Mouse (Mus musculus) lung, embryonic 16.5 days (tissue): ENCODE data around the gene Fkrp. TPM values are rescaled to one million over a fixed set of nuclear protein-coding genes. Genes with fewer than 3 reads are reported as not detected.
A peak's percentile ranks its signal among the peaks of the same experiment; 100 is the strongest.

ENCODE experiments used
- ATAC-seq: fragments of 200-750 bp; cut with Nextera tagmentation; 2 replicates; pipeline ENCODE4 v1.8.0; 2017; ENCODE audit warnings: low read depth, mild to moderate bottlenecking, moderate library complexity
- H3K27ac ChIP-seq: fragments of 300-500 bp; sonication (generic); 2 replicates; pipeline ENCODE4 v1.5.1; 2014; ENCODE audit warnings: mild to moderate bottlenecking, control low read depth, low read length
- H3K27me3 ChIP-seq: fragments of 300-500 bp; sonication (generic); 2 replicates; pipeline ENCODE4 v1.6.1; 2014; ENCODE audit warnings: low read depth, low read length, mixed read lengths; ENCODE audit not compliant: control insufficient read depth, insufficient read depth
- H3K36me3 ChIP-seq: fragments of 300-500 bp; sonication (generic); 2 replicates; pipeline ENCODE4 v1.6.1; 2014; ENCODE audit warnings: low read length; ENCODE audit not compliant: control insufficient read depth, insufficient read depth
- H3K4me1 ChIP-seq: fragments of 300-500 bp; sonication (generic); replicated peaks from 2 replicates; pipeline ENCODE4 v1.6.1; 2014; ENCODE audit warnings: low read length, mixed read lengths; ENCODE audit not compliant: control insufficient read depth, insufficient read depth
- H3K4me2 ChIP-seq: fragments of 300-500 bp; sonication (generic); 2 replicates; pipeline ENCODE4 v1.6.1; 2014; ENCODE audit warnings: low read depth, low read length, control low read depth
- H3K4me3 ChIP-seq: fragments of 300-500 bp; sonication (generic); 2 replicates; pipeline ENCODE4 v1.5.1; 2014; ENCODE audit warnings: mild to moderate bottlenecking, low read length, control low read depth
- H3K9ac ChIP-seq: fragments of 300-500 bp; sonication (generic); 2 replicates; pipeline ENCODE4 v1.6.1; 2014; ENCODE audit warnings: low read length, control low read depth
- H3K9me3 ChIP-seq: fragments of 300-500 bp; sonication (generic); 2 replicates; pipeline ENCODE4 v1.6.1; 2016; ENCODE audit warnings: low read length; ENCODE audit not compliant: control insufficient read depth
- WGBS: fragments of 180-500 bp; shearing (Covaris S2); extraction: QIAGEN DNeasy Blood & Tissue Kit; methylation state at CpG from one replicate; pipeline ENCODE4 v1.1.7; 2014; 5-methylcytosine and 5-hydroxymethylcytosine counted together
- polyA plus RNA-seq: library from polyadenylated mRNA; unstranded; fragments of >200 nt; fragmentation: Nextera tagmentation; extraction: Ambion mirVana; gene quantifications from 2 replicates; pipeline ENCODE4 v1.2.1, GENCODE M21; 2015

Fkrp gene
- polyA plus RNA-seq, 1 experiment from 2014 or later, result 28.9 TPM

GRCm38 (mm10) chr7:16820271-16820763 lies 3.8 kb upstream of the Fkrp start:
- H3K9me3 ChIP-seq, result no peaks in the 10 kb centered on the region
- WGBS, result 60% methylated on average over 5 of the region's 5 CpGs
- H3K9ac ChIP-seq, result peak overlapping the region; percentile 25; the same call in 1 of the 2 replicates
- H3K4me2 ChIP-seq, result no peak overlapping the region
- peaks cover 7% of the 10 kb centered on the region for H3K36me3 ChIP-seq
- H3K4me3 ChIP-seq, result no peak overlapping the region
- H3K27ac ChIP-seq, result no peak overlapping the region
- no peaks in the 10 kb centered on the region for H3K27me3 ChIP-seq
- peaks cover 35% of the 10 kb centered on the region for H3K4me1 ChIP-seq
- no peak for ATAC-seq

- H3K4me2 ChIP-seq, result no peak overlapping the region
- peaks cover 35% of the 10 kb centered on the region for H3K4me1 ChIP-seq
- H3K9ac ChIP-seq, result peak overlapping the region; percentile 25; the same call in 1 of the 2 replicates
- 67% methylated on average over 5 of the region's 5 CpGs for WGBS
- no peak for ATAC-seq
- no peak overlapping the region for H3K4me3 ChIP-seq
- no peaks in the 10 kb centered on the region for H3K9me3 ChIP-seq
- no peak overlapping the region for H3K27ac ChIP-seq
- H3K27me3 ChIP-seq, result no peaks in the 10 kb centered on the region
- H3K36me3 ChIP-seq, result peaks cover 3% of the 10 kb centered on the region
Observed at GRCm38 (mm10) chr7:16819794-16820193, 3.3 kb upstream of the Fkrp start.

GRCm38 (mm10) chr7:16817693-16818092 lies 1.2 kb upstream of the Fkrp start:
- Histone ChIP-seq H3K36me3 (peaks cover 3% of the 10 kb centered on the region; the same call in 1 of the 2 replicates), H3K4me2 (peak overlapping the region; percentile 77), H3K4me1 (peaks cover 35% of the 10 kb centered on the region), H3K9ac (peak overlapping the region; percentile 99), H3K4me3 (peak overlapping the region; percentile 82), H3K27me3 (no peaks in the 10 kb centered on the region; the same call in 1 of the 2 replicates), H3K27ac (no peak overlapping the region), H3K9me3 (no peaks in the 10 kb centered on the region)
- WGBS, result 38% methylated on average over 3 of the region's 3 CpGs
- ATAC-seq, result no peak

- Histone ChIP-seq H3K27me3 (no peaks in the 10 kb centered on the region; the same call in 1 of the 2 replicates), H3K36me3 (peaks cover 3% of the 10 kb centered on the region; the same call in 1 of the 2 replicates), H3K27ac (peak overlapping the region; percentile 94), H3K4me3 (peak overlapping the region; percentile 82), H3K9ac (peak overlapping the region; percentile 99), H3K4me1 (peaks cover 41% of the 10 kb centered on the region), H3K9me3 (no peaks in the 10 kb centered on the region), H3K4me2 (peak overlapping the region; percentile 77)
- WGBS, result 0% methylated on average over 23 of the region's 55 CpGs
- peak; percentile 88 for ATAC-seq
Observed at GRCm38 (mm10) chr7:16816078-16816474, 456 bp downstream of the Fkrp start.

GRCm38 (mm10) chr7:16815351-16815941 lies 1.1 kb downstream of the Fkrp start, which contains the start of gene Strn4:
TSS of gene Strn4 (plus strand) at chr7:16815889.
- 0 out of 2 replicates have a peak, but pooled peaks have one; percentile 2 for ATAC-seq
- H3K9me3 ChIP-seq, result no peaks in the 10 kb centered on the region
- H3K4me3 ChIP-seq, result peak within 1 kb of the TSS; percentile 82
- H3K9ac ChIP-seq, result peak within 1 kb of the TSS; percentile 99
- H3K4me1 ChIP-seq, result peaks cover 44% of the 10 kb centered on the region
- peak within 1 kb of the TSS; percentile 94 for H3K27ac ChIP-seq
- H3K4me2 ChIP-seq, result peak within 1 kb of the TSS; percentile 77
- WGBS, result 8% methylated on average over 1 of the region's 1 CpGs
- no peaks in the 10 kb centered on the region; the same call in 1 of the 2 replicates for H3K27me3 ChIP-seq
- peaks cover 3% of the 10 kb centered on the region; the same call in 1 of the 2 replicates for H3K36me3 ChIP-seq

GRCm38 (mm10) chr7:16812505-16812904 lies 4.0 kb downstream of the Fkrp start:
- Histone ChIP-seq H3K4me3 (no peak overlapping the region), H3K9ac (no peak overlapping the region), H3K4me1 (peaks cover 26% of the 10 kb centered on the region), H3K36me3 (peaks cover 11% of the 10 kb centered on the region), H3K9me3 (no peaks in the 10 kb centered on the region), H3K27me3 (no peaks in the 10 kb centered on the region; the same call in 1 of the 2 replicates), H3K27ac (no peak overlapping the region), H3K4me2 (no peak overlapping the region)
- no peak for ATAC-seq
- 73% methylated on average over 2 of the region's 2 CpGs for WGBS

GRCm38 (mm10) chr7:16811649-16812070 lies 4.9 kb downstream of the Fkrp start:
- peaks cover 13% of the 10 kb centered on the region for H3K36me3 ChIP-seq
- H3K4me2 ChIP-seq, result peak overlapping the region; percentile 84
- no peak overlapping the region for H3K27ac ChIP-seq
- peaks cover 21% of the 10 kb centered on the region for H3K4me1 ChIP-seq
- 25% methylated on average over 17 of the region's 17 CpGs for WGBS
- peak overlapping the region; percentile 57 for H3K9ac ChIP-seq
- no peaks in the 10 kb centered on the region; the same call in 1 of the 2 replicates for H3K27me3 ChIP-seq
- no peak for ATAC-seq
- H3K9me3 ChIP-seq, result no peaks in the 10 kb centered on the region
- H3K4me3 ChIP-seq, result peak overlapping the region; percentile 47

GRCm38 (mm10) chr7:16810920-16811648 lies 5.4 kb downstream of the Fkrp start:
- H3K27me3 ChIP-seq, result no peaks in the 10 kb centered on the region; the same call in 1 of the 2 replicates
- H3K9ac ChIP-seq, result peak overlapping the region; percentile 57
- 8% methylated on average over 90 of the region's 90 CpGs for WGBS
- peak overlapping the region; percentile 47 for H3K4me3 ChIP-seq
- H3K4me1 ChIP-seq, result peaks cover 21% of the 10 kb centered on the region
- H3K27ac ChIP-seq, result no peak overlapping the region
- ATAC-seq, result peak; percentile 56
- peak overlapping the region; percentile 84 for H3K4me2 ChIP-seq
- peaks cover 13% of the 10 kb centered on the region for H3K36me3 ChIP-seq
- H3K9me3 ChIP-seq, result no peaks in the 10 kb centered on the region

GRCm38 (mm10) chr7:16810399-16810919 lies 6.1 kb downstream of the Fkrp start:
- peak overlapping the region; percentile 47 for H3K4me3 ChIP-seq
- H3K9me3 ChIP-seq, result no peaks in the 10 kb centered on the region
- no peak overlapping the region for H3K27ac ChIP-seq
- H3K4me1 ChIP-seq, result peaks cover 17% of the 10 kb centered on the region
- peak overlapping the region; percentile 84 for H3K4me2 ChIP-seq
- H3K36me3 ChIP-seq, result peaks cover 13% of the 10 kb centered on the region
- H3K9ac ChIP-seq, result peak overlapping the region; percentile 57
- WGBS, result 53% methylated on average over 28 of the region's 28 CpGs
- H3K27me3 ChIP-seq, result no peaks in the 10 kb centered on the region; the same call in 1 of the 2 replicates
- peak; percentile 4; the same call in 1 of the 2 replicates for ATAC-seq
